Comparison of ENCODE assay signal across 31 mouse cellular contexts in the genomic region with DNA sequence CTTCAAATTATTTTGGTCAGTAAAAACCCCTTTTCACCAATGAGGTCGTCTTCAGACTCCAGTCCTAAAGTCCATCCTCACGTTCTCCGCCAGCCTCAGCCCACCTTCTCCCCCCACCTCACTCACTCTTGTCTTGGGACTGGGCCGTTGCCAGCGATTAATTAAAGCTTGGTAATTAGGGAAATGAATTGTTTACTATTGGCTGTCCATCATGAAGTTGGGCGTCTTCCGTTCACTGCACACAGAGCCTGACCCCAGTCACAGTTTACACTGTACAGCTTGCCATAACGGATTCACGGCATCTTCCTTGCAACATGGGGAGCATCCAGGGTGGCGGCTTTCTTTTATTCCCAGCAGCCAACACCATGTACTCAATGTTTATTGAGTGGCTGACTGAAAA.
DNase-seq lines count a peak whose midpoint lies in the region; ATAC-seq and TF ChIP-seq lines count a peak whose summit lies in the region.
"Had no signal": no experiment of that assay in that cellular context is flagged by ENCODE, and none has a peak within 500 bp of the region (broad histone marks: within the 10 kb centered on the region; RNA-seq: fewer than 3 reads in every experiment).

No protein-coding gene starts in this region.

- H3K9me3 ChIP-seq in neural tube, embryonic 12.5 days, result no peaks in the 10 kb centered on the region
- H3K9me3 ChIP-seq in neural tube, embryonic 15.5 days (replicated peaks), result no peaks in the 10 kb centered on the region
- H3K9me3 ChIP-seq in forebrain, embryonic 16.5 days (ENCODE audit: control insufficient read depth, low read length), result no peaks in the 10 kb centered on the region
- H3K9me3 ChIP-seq: embryonic facial prominence, embryonic 12.5 days; heart, embryonic 10.5 days; hindbrain, embryonic 12.5 days; limb, embryonic 12.5 days; liver, embryonic 15.5 days; lung, embryonic 15.5 days; midbrain, embryonic 15.5 days had no signal

- H3K27me3 ChIP-seq in neural tube, embryonic 12.5 days (replicated peaks), result no peaks in the 10 kb centered on the region
- H3K27me3 ChIP-seq in neural tube, embryonic 15.5 days (replicated peaks), result no peaks in the 10 kb centered on the region
- H3K27me3 ChIP-seq in forebrain, embryonic 16.5 days (replicated peaks; ENCODE audit: control insufficient read depth, insufficient read depth, low read length), result no peaks in the 10 kb centered on the region; the same call in 1 of the 2 replicates
- H3K27me3 ChIP-seq: CH12.LX; embryonic facial prominence, embryonic 12.5 days; hindbrain, embryonic 12.5 days; limb, embryonic 12.5 days; liver, embryonic 15.5 days; lung, embryonic 15.5 days; midbrain, embryonic 15.5 days had no signal

- no peak overlapping the region for H3K4me2 ChIP-seq in neural tube, embryonic 12.5 days (replicated peaks)
- no peak overlapping the region for H3K4me2 ChIP-seq in neural tube, embryonic 15.5 days
- no peak overlapping the region for H3K4me2 ChIP-seq in forebrain, embryonic 16.5 days (ENCODE audit: low read length)
- H3K4me2 ChIP-seq: embryonic facial prominence, embryonic 12.5 days; hindbrain, embryonic 12.5 days; limb, embryonic 12.5 days; liver, embryonic 15.5 days; lung, embryonic 15.5 days; midbrain, embryonic 15.5 days had no signal

- ATAC-seq in neural tube, embryonic 12.5 days (ENCODE audit: low FRiP score, low read depth), result 0 out of 2 replicates have a peak, but pooled peaks have one; percentile 38
- ATAC-seq in neural tube, embryonic 15.5 days (ENCODE audit: low FRiP score), result no peak
- ATAC-seq in forebrain, embryonic 16.5 days, result peak; percentile 46; the same call in 1 of the 2 replicates
- ATAC-seq: intestine, postnatal 0 days; midbrain, embryonic 15.5 days had no signal

- no peak overlapping the region for H3K9ac ChIP-seq in neural tube, embryonic 12.5 days
- no peak overlapping the region for H3K9ac ChIP-seq in neural tube, embryonic 15.5 days (replicated peaks)
- H3K9ac ChIP-seq in forebrain, embryonic 16.5 days (replicated peaks; ENCODE audit: low read depth, low read length), result no peak overlapping the region
- H3K9ac ChIP-seq: embryonic facial prominence, embryonic 12.5 days; hindbrain, embryonic 12.5 days; limb, embryonic 12.5 days; liver, embryonic 15.5 days; lung, embryonic 15.5 days; midbrain, embryonic 15.5 days had no signal

- 68% methylated on average over 10 of the region's 10 CpGs for WGBS in neural tube, embryonic 12.5 days
- 43% methylated on average over 10 of the region's 10 CpGs for WGBS in neural tube, embryonic 15.5 days
- 10% methylated on average over 10 of the region's 10 CpGs for WGBS in forebrain, embryonic 16.5 days

- H3K4me1 ChIP-seq in neural tube, embryonic 12.5 days, result peaks cover 11% of the 10 kb centered on the region
- H3K4me1 ChIP-seq in neural tube, embryonic 15.5 days, result peaks cover 19% of the 10 kb centered on the region
- H3K4me1 ChIP-seq in forebrain, embryonic 16.5 days (replicated peaks; ENCODE audit: control insufficient read depth, insufficient read depth, low read length), result peaks cover 21% of the 10 kb centered on the region
- H3K4me1 ChIP-seq: embryonic facial prominence, embryonic 12.5 days had no signal

- no peak for TF ChIP-seq CTCF in layer of hippocampus, adult 2 months (conservative IDR thresholded peaks at IDR 0.05)

- no peak overlapping the region for H3K4me3 ChIP-seq in layer of hippocampus, adult 2 months
- H3K4me3 ChIP-seq in neural tube, embryonic 12.5 days, result no peak overlapping the region
- H3K4me3 ChIP-seq in neural tube, embryonic 15.5 days (replicated peaks), result no peak overlapping the region
- H3K4me3 ChIP-seq in forebrain, embryonic 16.5 days (replicated peaks; ENCODE audit: low read length), result no peak overlapping the region
- H3K4me3 ChIP-seq: embryonic facial prominence, embryonic 12.5 days; heart, embryonic 10.5 days; hindbrain, embryonic 12.5 days; left cerebral cortex, adult 2 months; limb, embryonic 12.5 days; liver, embryonic 15.5 days; lung, embryonic 15.5 days; midbrain, embryonic 15.5 days; myocyte had no signal

- no peaks in the 10 kb centered on the region for H3K36me3 ChIP-seq in neural tube, embryonic 12.5 days
- no peaks in the 10 kb centered on the region for H3K36me3 ChIP-seq in neural tube, embryonic 15.5 days
- H3K36me3 ChIP-seq in forebrain, embryonic 16.5 days (ENCODE audit: control insufficient read depth, insufficient read depth), result no peaks in the 10 kb centered on the region
- H3K36me3 ChIP-seq: embryonic facial prominence, embryonic 12.5 days; heart, embryonic 10.5 days; hindbrain, embryonic 12.5 days; limb, embryonic 12.5 days; liver, embryonic 15.5 days; lung, embryonic 15.5 days; midbrain, embryonic 15.5 days had no signal

- peak overlapping the region; percentile 19; the same call in 1 of the 2 replicates for H3K27ac ChIP-seq in layer of hippocampus, adult 2 months
- no peak overlapping the region for H3K27ac ChIP-seq in neural tube, embryonic 12.5 days
- no peak overlapping the region for H3K27ac ChIP-seq in neural tube, embryonic 15.5 days (replicated peaks)
- no peak overlapping the region for H3K27ac ChIP-seq in forebrain, embryonic 16.5 days (ENCODE audit: low read length)
- H3K27ac ChIP-seq: embryonic facial prominence, embryonic 12.5 days; heart, embryonic 10.5 days; hindbrain, embryonic 12.5 days; left cerebral cortex, adult 2 months; limb, embryonic 12.5 days; liver, embryonic 15.5 days; lung, embryonic 15.5 days; macrophage; midbrain, embryonic 15.5 days; stomach, postnatal 0 days had no signal

- peak; percentile 12 for DNase-seq in cerebellum, adult 9-11 months
- DNase-seq in cerebellum, adult 11 months, result no peak
- no peak for DNase-seq in layer of hippocampus, adult 2 months (ENCODE audit: low spot score in 2 of 2)
- DNase-seq in layer of hippocampus, postnatal 14 days (ENCODE audit: low spot score in 2 of 2), result no peak
- DNase-seq in gastrocnemius, adult 8-10 months (ENCODE audit: low spot score in 2 of 2), result no peak
- DNase-seq: adrenal gland, adult 8-10 months; cerebellum, adult 9-10 months; embryo, embryonic 11 days; gastrocnemius, postnatal 14 days; heart, postnatal 36 days; kidney, adult 9 months; kidney, postnatal 14 days; right cerebral cortex, postnatal 4 days; thymus, adult 18-20 months; thymus, postnatal 36 days had no signal
